Mouse (Mus musculus) C2C12 (cell line): ENCODE data around the gene Zfp467.

Experiments used
- CTCF ChIP-seq: IDR thresholded peaks from one replicate; pipeline ENCODE4 v1.5.1; 2011; ENCODE audit not compliant: control insufficient read depth, insufficient read depth, insufficient read length
- MAX ChIP-seq: IDR thresholded peaks from one replicate; pipeline ENCODE4 v1.6.1; 2011; ENCODE audit warnings: mild to moderate bottlenecking, control low read depth
- MYOD1 ChIP-seq: IDR thresholded peaks from one replicate; pipeline ENCODE4 v1.6.1; 2011; ENCODE audit warnings: low read depth; ENCODE audit not compliant: control insufficient read depth, insufficient read length
- MYOG ChIP-seq: IDR thresholded peaks from one replicate; pipeline ENCODE4 v1.6.1; 2011; ENCODE audit not compliant: control insufficient read depth, insufficient read length; ENCODE audit errors: extremely low read depth
- USF1 ChIP-seq: IDR thresholded peaks from one replicate; pipeline ENCODE4 v1.6.1; 2011; ENCODE audit warnings: low read depth, mild to moderate bottlenecking, control low read depth, moderate library complexity

DNA sequence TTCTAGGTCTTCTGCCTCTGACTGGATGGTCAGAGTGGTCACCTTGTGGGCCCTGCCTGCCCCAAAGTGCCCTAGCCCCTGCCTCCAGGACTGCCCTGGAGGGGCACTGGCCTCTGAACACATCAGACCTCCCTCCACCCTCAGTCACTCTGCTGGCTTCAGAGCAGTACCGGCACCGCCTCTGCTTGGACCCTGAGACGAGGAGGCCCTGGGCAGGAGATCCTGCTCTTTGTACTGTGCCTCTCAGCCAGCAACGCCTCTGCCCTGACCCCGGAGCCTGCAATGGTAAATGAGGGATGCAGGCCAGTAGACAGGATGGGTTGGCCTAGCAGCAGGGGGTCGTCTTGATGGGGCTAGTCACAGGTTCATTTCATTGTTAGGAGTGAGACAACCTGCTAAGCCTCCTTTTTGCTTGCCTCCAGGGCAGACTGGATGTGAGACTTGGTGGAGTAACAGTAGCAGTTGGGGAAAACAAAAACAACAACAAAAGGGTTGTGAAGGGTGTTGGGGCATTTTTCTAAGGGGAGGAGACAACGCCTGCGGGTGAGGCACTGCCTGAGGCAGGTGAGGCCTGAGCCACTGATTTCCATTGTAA is 47.6 kb upstream of the Zfp467 start:
- TF ChIP-seq CTCF (no peak), MYOG (no peak), MAX (no peak), MYOD1 (no peak), USF1 (no peak)
